Mouse (Mus musculus) limb, embryonic 14.5 days (tissue): ENCODE results near the gene Fam228b. TPM values are rescaled to one million over a fixed set of nuclear protein-coding genes. Genes with fewer than 3 reads are reported as not detected.
A peak's percentile ranks its signal among the peaks of the same experiment; 100 is the strongest.

Experiments
- ATAC-seq: fragments of 200-750 bp; cut with Nextera tagmentation; 2 replicates; pipeline ENCODE4 v1.8.0; 2017; ENCODE audit warnings: low read depth, moderate number of reproducible peaks, moderate TSS enrichment; ENCODE audit not compliant: low FRiP score
- DNase-seq: peaks from one replicate; pipeline ENCODE4 v3.0.0-alpha.2; 2015; ENCODE audit warnings: low spot score
- H3K27ac ChIP-seq: fragments of 300-500 bp; sonication (generic); replicated peaks from 2 replicates; pipeline ENCODE4 v1.5.1; 2014; ENCODE audit warnings: low read depth, mild to moderate bottlenecking, low read length, moderate library complexity, mixed read lengths
- H3K27me3 ChIP-seq: fragments of 300-500 bp; sonication (generic); 2 replicates; pipeline ENCODE4 v1.6.1; 2014; ENCODE audit warnings: low read length, mixed read lengths; ENCODE audit not compliant: control insufficient read depth, insufficient read depth
- H3K36me3 ChIP-seq: fragments of 300-500 bp; sonication (generic); 2 replicates; pipeline ENCODE4 v1.6.1; 2014; ENCODE audit warnings: mild to moderate bottlenecking, low read length, moderate library complexity, mixed read lengths; ENCODE audit not compliant: control insufficient read depth, insufficient read depth
- H3K4me1 ChIP-seq: fragments of 300-500 bp; sonication (generic); 2 replicates; pipeline ENCODE4 v1.6.1; 2014; ENCODE audit warnings: antibody characterized with exemption, low read length, mixed read lengths; ENCODE audit not compliant: control insufficient read depth, insufficient read depth
- H3K4me2 ChIP-seq: fragments of 300-500 bp; sonication (generic); replicated peaks from 2 replicates; pipeline ENCODE4 v1.6.1; 2014; ENCODE audit warnings: low read depth, mild to moderate bottlenecking, low read length, moderate library complexity; ENCODE audit not compliant: severe bottlenecking
- H3K4me3 ChIP-seq: fragments of 300-500 bp; sonication (generic); replicated peaks from 2 replicates; pipeline ENCODE4 v1.5.1; 2014; ENCODE audit warnings: low read length
- H3K9ac ChIP-seq: fragments of 300-500 bp; sonication (generic); 2 replicates; pipeline ENCODE4 v1.6.1; 2014; ENCODE audit warnings: mild to moderate bottlenecking, low read depth, low read length, moderate library complexity; ENCODE audit not compliant: severe bottlenecking
- H3K9me3 ChIP-seq: fragments of 300-500 bp; sonication (generic); 2 replicates; pipeline ENCODE4 v1.6.1; 2016; ENCODE audit warnings: low read length; ENCODE audit not compliant: control insufficient read depth
- POLR2A ChIP-seq: fragments of 200-500 bp; IDR thresholded peaks from 2 replicates; pipeline ENCODE4 v1.8.0; 2012; ENCODE audit warnings: inconsistent platforms, mild to moderate bottlenecking, moderate library complexity, borderline replicate concordance; ENCODE audit not compliant: insufficient read depth, insufficient read length; ENCODE audit errors: extremely low read depth
- WGBS: fragments of 180-500 bp; shearing (Covaris S2); extraction: QIAGEN DNeasy Blood & Tissue Kit; methylation state at CpG from one replicate; pipeline ENCODE4 v1.1.7; 2014; 5-methylcytosine and 5-hydroxymethylcytosine counted together
- polyA plus RNA-seq, 2 experiments: library from polyadenylated mRNA; depleted of rRNA in 1 of 2; stranded (reverse) in 1 of 2; unstranded in 1 of 2; fragments of >200 nt; fragmentation: Nextera tagmentation in 1 of 2; extraction: Ambion mirVana in 1 of 2; gene quantifications; 2 replicates each; pipeline versions ENCODE4 v1.2.1 to v1.2.3; 2012 to 2014

Gene Fam228b
- 8.7 and 8.8 TPM in 2 replicates for polyA plus RNA-seq (2012; rRNA removed)
- 4.8 TPM in 2 replicates for polyA plus RNA-seq (2014; fragmentation: Nextera tagmentation; extraction: Ambion mirVana)

GRCm38 (mm10) chr12:4768492-4769332 is at the start of gene Fam228b, which contains the start of gene Pfn4:
Fam228b (minus strand) TSS chr12:4769267.
Pfn4 (plus strand) TSS chr12:4769022.
- Histone ChIP-seq H3K27ac (peak within 1 kb of the TSS; percentile 88), H3K4me2 (peak within 1 kb of the TSS; percentile 61), H3K36me3 (no peaks in the 10 kb centered on the region), H3K9ac (peak within 1 kb of the TSS; percentile 92), H3K4me3 (peak within 1 kb of the TSS; percentile 62), H3K27me3 (no peaks in the 10 kb centered on the region), H3K4me1 (no peaks in the 10 kb centered on the region), H3K9me3 (no peaks in the 10 kb centered on the region)
- ATAC-seq (peak; percentile 99), DNase-seq (peak; percentile 98)
- WGBS, result 4% methylated on average over 53 of the region's 61 CpGs
- no peak for TF ChIP-seq POLR2A

- DNase-seq (peak; percentile 98), ATAC-seq (peak; percentile 99)
- Histone ChIP-seq H3K4me3 (peak within 1 kb of the TSS; percentile 91), H3K27ac (peak within 1 kb of the TSS; percentile 88), H3K4me1 (peaks cover 15% of the 10 kb centered on the region), H3K9me3 (no peaks in the 10 kb centered on the region), H3K4me2 (peak within 1 kb of the TSS; percentile 87), H3K27me3 (no peaks in the 10 kb centered on the region), H3K36me3 (peaks cover 24% of the 10 kb centered on the region), H3K9ac (peak within 1 kb of the TSS; percentile 70)
- TF ChIP-seq POLR2A, result peak; percentile 83; the same call in 1 of the 2 replicates
- under 1% methylated on average over 45 of the region's 49 CpGs for WGBS
Measured at GRCm38 (mm10) chr12:4817361-4818101, 48.5 kb upstream of the Fam228b start, which contains the start of gene Sf3b6. Sf3b6 (plus strand) TSS chr12:4817544.

- ATAC-seq (peak; percentile 78), DNase-seq (peak; percentile 27)
- Histone ChIP-seq H3K4me3 (peak overlapping the region; percentile 91), H3K27ac (peak overlapping the region; percentile 88), H3K4me1 (peaks cover 15% of the 10 kb centered on the region), H3K9ac (peak overlapping the region; percentile 70), H3K4me2 (peak overlapping the region; percentile 87), H3K36me3 (peaks cover 17% of the 10 kb centered on the region), H3K9me3 (no peaks in the 10 kb centered on the region), H3K27me3 (no peaks in the 10 kb centered on the region)
- WGBS, result 9% methylated on average over 24 of the region's 24 CpGs
- TF ChIP-seq POLR2A, result no peak
Measured at GRCm38 (mm10) chr12:4816680-4817360, 47.8 kb upstream of the Fam228b start.

- Histone ChIP-seq H3K36me3 (no peaks in the 10 kb centered on the region), H3K4me3 (no peak overlapping the region), H3K4me2 (no peak overlapping the region), H3K9me3 (no peaks in the 10 kb centered on the region), H3K27ac (no peak overlapping the region), H3K27me3 (no peaks in the 10 kb centered on the region), H3K9ac (no peak overlapping the region), H3K4me1 (peaks cover 14% of the 10 kb centered on the region)
- WGBS, result 63% methylated on average over 4 of the region's 4 CpGs
- ATAC-seq (no peak), DNase-seq (peak; percentile 60)
- TF ChIP-seq POLR2A, result no peak
Measured at GRCm38 (mm10) chr12:4813636-4814035, 44.6 kb upstream of the Fam228b start.

GRCm38 (mm10) chr12:4811705-4812104 is 42.6 kb upstream of the Fam228b start:
- 61% methylated on average over 3 of the region's 3 CpGs for WGBS
- Histone ChIP-seq H3K36me3 (no peaks in the 10 kb centered on the region), H3K27me3 (no peaks in the 10 kb centered on the region), H3K4me1 (peaks cover 5% of the 10 kb centered on the region), H3K9ac (no peak overlapping the region), H3K4me3 (no peak overlapping the region), H3K4me2 (no peak overlapping the region), H3K27ac (no peak overlapping the region), H3K9me3 (no peaks in the 10 kb centered on the region)
- no peak for DNase-seq
- TF ChIP-seq POLR2A, result no peak
- no peak for ATAC-seq
